Mouse (Mus musculus) stomach, embryonic 16.5 days (tissue): ENCODE measurements around the gene Prkag2. TPM values are rescaled to one million over a fixed set of nuclear protein-coding genes. Genes with fewer than 3 reads are reported as not detected.

Experiments
- ATAC-seq: fragments of 200-750 bp; cut with Nextera tagmentation; 2 replicates; pipeline ENCODE4 v1.8.0; 2017; ENCODE audit warnings: moderate number of reproducible peaks, moderate TSS enrichment; ENCODE audit not compliant: insufficient read depth, low FRiP score
- H3K27ac ChIP-seq: fragments of 300-500 bp; sonication (generic); 2 replicates; pipeline ENCODE4 v1.5.1; 2014; ENCODE audit warnings: low read length
- H3K27me3 ChIP-seq: fragments of 300-500 bp; sonication (generic); 2 replicates; pipeline ENCODE4 v1.6.1; 2014; ENCODE audit warnings: low read length, control low read depth, mixed read lengths; ENCODE audit not compliant: control insufficient read depth, insufficient read depth
- H3K36me3 ChIP-seq: fragments of 300-500 bp; sonication (generic); 2 replicates; pipeline ENCODE4 v1.6.1; 2014; ENCODE audit warnings: low read length; ENCODE audit not compliant: control insufficient read depth, insufficient read depth
- H3K4me1 ChIP-seq: fragments of 300-500 bp; sonication (generic); 2 replicates; pipeline ENCODE4 v1.6.1; 2014; ENCODE audit warnings: low read length, control low read depth, mixed read lengths; ENCODE audit not compliant: control insufficient read depth, insufficient read depth
- H3K4me2 ChIP-seq: fragments of 300-500 bp; sonication (generic); 2 replicates; pipeline ENCODE4 v1.6.1; 2014; ENCODE audit warnings: low read depth, low read length, mixed read lengths
- H3K4me3 ChIP-seq: fragments of 300-500 bp; sonication (generic); replicated peaks from 2 replicates; pipeline ENCODE4 v1.5.1; 2014; ENCODE audit warnings: mild to moderate bottlenecking, low read length
- H3K9ac ChIP-seq: fragments of 300-500 bp; sonication (generic); 2 replicates; pipeline ENCODE4 v1.6.1; 2014; ENCODE audit warnings: low read length
- H3K9me3 ChIP-seq: fragments of 300-500 bp; sonication (generic); replicated peaks from 2 replicates; pipeline ENCODE4 v1.6.1; 2016; ENCODE audit warnings: low read length, control low read depth; ENCODE audit not compliant: control insufficient read depth
- WGBS: fragments of 180-500 bp; shearing (Covaris S2); extraction: QIAGEN DNeasy Blood & Tissue Kit; methylation state at CpG from one replicate; pipeline ENCODE4 v1.1.7; 2014; 5-methylcytosine and 5-hydroxymethylcytosine counted together
- polyA plus RNA-seq: library from polyadenylated mRNA; unstranded; fragments of >200 nt; fragmentation: Nextera tagmentation; extraction: Ambion mirVana; gene quantifications from 2 replicates; pipeline ENCODE4 v1.2.1, GENCODE M21; 2015

Prkag2 gene
- 42.5 and 43.7 TPM in 2 replicates for polyA plus RNA-seq

DNA sequence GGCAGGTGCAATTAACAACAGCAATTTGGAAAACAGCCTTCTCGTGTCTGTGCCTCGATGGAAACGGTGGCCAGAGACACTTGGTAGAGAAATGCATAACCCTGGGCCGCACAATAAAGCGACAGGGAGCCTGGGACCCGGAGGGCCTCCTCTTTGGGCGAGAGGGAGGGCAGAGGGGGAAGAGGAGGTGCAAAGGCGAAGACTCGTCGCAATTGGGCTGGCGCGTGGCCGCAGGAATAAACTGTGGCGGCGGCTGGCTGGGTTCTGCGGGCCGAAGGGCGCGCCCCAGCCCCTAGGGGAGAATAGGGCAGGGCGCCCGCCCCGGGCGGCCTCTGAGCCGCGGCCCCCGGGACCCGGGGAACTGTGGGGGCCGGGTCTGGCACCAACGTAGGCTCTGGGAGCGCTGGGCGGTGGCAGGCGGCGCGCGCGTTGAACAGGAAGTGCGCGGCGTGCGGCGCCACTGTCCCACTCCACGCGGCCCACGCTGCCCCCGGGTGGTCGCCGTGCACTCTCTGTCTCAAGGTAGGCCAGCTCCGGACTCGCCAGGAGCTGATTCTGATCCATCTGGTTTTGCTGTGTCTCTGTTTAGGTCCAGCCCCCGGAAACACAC lies at the start of gene Prkag2:
Gene Prkag2 (minus strand): TSS at position 127 of the 610 bp plus-strand sequence.
- H3K27ac ChIP-seq, result peak within 1 kb of the TSS; percentile 81
- ATAC-seq, result peak; percentile 84
- no peaks in the 10 kb centered on the region for H3K9me3 ChIP-seq
- no peaks in the 10 kb centered on the region for H3K36me3 ChIP-seq
- peak within 1 kb of the TSS; percentile 70 for H3K4me3 ChIP-seq
- WGBS, result 0% methylated on average over 47 of the region's 50 CpGs
- peak within 1 kb of the TSS; percentile 97 for H3K4me2 ChIP-seq
- peak within 1 kb of the TSS; percentile 82 for H3K9ac ChIP-seq
- H3K4me1 ChIP-seq, result peaks cover 6% of the 10 kb centered on the region; the same call in 1 of the 2 replicates
- peaks cover 8% of the 10 kb centered on the region; the same call in 1 of the 2 replicates for H3K27me3 ChIP-seq

DNA sequence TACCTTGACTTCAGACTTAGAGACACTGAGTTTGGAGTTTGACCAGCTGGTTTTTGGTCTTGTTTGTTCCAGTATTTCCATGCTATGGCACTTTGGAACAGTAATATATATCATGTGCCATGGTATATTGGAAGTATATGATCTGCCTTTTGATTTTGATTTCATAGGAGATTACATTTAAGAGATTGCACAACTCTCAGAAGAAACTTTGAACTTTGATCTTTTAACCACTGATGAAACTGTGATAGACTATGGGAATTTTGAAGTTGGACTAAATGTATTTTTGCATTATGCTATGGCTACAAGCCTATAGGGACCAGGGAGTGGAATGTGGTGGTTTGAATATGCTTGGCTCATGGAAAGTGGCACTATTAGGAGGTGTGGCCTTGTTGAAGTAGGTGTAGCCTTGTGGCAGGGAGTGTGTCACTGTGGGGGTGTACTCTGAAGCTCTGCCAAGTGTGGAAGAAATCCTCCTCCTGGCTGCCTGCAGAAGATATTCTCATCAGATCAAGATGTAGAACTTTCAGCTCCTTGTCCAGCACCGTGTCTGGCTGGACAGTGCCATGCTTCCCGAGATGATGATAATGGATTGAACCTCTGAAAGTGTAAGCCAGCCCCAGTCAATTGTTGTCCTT lies 49.0 kb upstream of the Prkag2 start:
- H3K27ac ChIP-seq, result no peak overlapping the region
- H3K9me3 ChIP-seq, result no peaks in the 10 kb centered on the region
- H3K36me3 ChIP-seq, result no peaks in the 10 kb centered on the region
- ATAC-seq, result no peak
- H3K4me2 ChIP-seq, result no peak overlapping the region
- no peak overlapping the region for H3K9ac ChIP-seq
- 66% methylated on average over 2 of the region's 2 CpGs for WGBS
- H3K27me3 ChIP-seq, result no peaks in the 10 kb centered on the region
- H3K4me1 ChIP-seq, result no peaks in the 10 kb centered on the region
- no peak overlapping the region for H3K4me3 ChIP-seq

DNA sequence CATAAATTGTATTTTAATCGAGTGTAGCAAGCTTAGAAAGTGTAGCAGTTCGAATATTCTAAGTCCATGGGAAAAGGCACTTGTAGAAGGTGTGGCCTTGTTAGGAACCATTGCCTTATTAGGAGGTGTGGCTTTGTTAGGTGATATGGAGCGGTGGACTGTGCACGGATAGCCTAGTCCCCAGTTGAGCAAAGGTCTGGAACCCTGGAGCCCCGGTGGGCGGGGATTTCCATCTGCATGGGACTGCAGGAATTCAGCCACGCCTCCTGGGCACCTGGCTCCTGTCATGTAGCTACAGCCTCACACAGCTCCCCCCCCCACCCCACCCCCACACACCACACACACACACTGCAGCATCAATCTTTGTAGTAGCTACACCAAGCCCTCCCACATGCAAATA lies 46.3 kb upstream of the Prkag2 start:
- Histone ChIP-seq H3K4me1 (no peaks in the 10 kb centered on the region), H3K4me3 (no peak overlapping the region), H3K27me3 (no peaks in the 10 kb centered on the region), H3K9ac (no peak overlapping the region), H3K4me2 (no peak overlapping the region), H3K9me3 (no peaks in the 10 kb centered on the region), H3K27ac (no peak overlapping the region), H3K36me3 (no peaks in the 10 kb centered on the region)
- ATAC-seq, result no peak
- 67% methylated on average over 7 of the region's 7 CpGs for WGBS

DNA sequence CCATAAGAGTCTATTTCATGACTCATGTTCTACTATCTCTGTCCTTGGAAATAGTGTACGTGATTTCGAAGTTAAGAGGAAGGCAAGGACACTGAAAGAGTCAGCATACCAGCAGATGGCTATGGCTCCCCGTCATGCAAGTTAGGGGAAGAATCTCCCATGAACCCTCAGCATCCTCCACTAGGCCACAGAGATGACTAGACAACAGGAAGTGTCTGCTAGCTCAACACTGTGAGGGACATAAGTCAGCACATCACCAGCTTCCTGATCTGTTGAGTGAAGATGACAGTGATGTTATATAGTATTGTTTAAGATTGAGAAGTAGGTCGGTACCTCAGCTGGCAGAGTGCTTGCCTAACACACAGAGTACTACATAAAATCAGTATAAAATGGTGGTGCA lies 27.4 kb upstream of the Prkag2 start:
- Histone ChIP-seq H3K9me3 (no peaks in the 10 kb centered on the region), H3K4me2 (no peak overlapping the region), H3K4me3 (no peak overlapping the region), H3K4me1 (no peaks in the 10 kb centered on the region), H3K36me3 (no peaks in the 10 kb centered on the region), H3K9ac (no peak overlapping the region), H3K27me3 (no peaks in the 10 kb centered on the region), H3K27ac (no peak overlapping the region)
- no peak for ATAC-seq
- WGBS, result 83% methylated on average over 4 of the region's 4 CpGs

DNA sequence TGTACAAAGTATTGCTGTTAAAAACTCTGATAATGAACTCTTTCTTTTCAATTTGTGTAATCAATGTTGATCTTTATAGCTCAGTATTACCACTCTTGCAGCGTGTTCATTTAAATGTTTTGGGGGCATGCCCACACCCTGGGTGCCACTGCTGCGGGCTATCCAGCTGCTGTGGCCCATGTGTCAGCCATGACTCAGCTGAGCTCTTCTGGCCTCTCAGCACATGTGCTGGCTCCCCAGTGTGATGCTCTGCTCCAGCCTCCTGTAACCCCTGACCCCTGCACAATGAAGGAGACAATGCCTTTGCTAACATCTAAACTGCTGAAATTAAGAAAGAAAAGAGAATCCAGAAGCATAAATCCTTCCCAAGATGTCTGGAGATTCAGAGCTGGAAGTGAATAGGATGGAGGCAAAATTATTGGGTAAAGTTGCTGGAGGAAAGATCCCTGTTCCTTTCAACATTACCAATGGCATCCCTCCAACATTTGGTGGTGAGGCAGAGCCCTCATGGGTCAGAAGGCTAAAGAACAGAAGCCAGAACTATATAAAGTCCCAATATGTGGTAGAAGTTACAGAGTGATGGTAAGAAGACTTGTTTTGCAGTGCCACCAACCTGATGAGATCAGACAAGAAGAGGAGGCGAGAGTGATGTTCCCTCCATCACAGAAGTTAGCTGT lies 25.6 kb upstream of the Prkag2 start:
- Histone ChIP-seq H3K9ac (no peak overlapping the region), H3K27ac (no peak overlapping the region), H3K4me3 (no peak overlapping the region), H3K36me3 (no peaks in the 10 kb centered on the region), H3K4me1 (no peaks in the 10 kb centered on the region), H3K27me3 (no peaks in the 10 kb centered on the region), H3K4me2 (no peak overlapping the region), H3K9me3 (no peaks in the 10 kb centered on the region)
- WGBS, result 79% methylated on average over 3 of the region's 3 CpGs
- no peak for ATAC-seq

DNA sequence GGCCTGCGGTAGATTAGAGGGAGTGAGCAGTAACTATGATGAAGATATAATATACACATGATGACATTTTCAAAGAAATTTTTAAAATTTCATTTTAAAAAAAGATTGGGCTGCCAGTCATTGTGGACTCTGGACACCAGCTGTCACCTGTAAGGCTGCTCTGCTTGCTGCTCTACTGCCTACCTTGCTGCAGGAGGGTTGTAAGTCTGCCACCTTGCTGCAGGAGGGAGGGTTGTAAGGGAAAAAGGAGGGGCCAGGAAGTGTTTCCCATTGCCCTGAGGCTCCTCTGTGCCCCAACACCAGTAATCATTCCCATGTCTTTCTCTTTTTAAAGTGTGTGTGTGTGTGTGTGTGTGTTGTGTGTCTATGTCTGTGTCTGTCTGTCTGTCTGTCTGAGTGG lies 22.1 kb upstream of the Prkag2 start:
- 91% methylated on average over 1 of the region's 1 CpGs for WGBS

DNA sequence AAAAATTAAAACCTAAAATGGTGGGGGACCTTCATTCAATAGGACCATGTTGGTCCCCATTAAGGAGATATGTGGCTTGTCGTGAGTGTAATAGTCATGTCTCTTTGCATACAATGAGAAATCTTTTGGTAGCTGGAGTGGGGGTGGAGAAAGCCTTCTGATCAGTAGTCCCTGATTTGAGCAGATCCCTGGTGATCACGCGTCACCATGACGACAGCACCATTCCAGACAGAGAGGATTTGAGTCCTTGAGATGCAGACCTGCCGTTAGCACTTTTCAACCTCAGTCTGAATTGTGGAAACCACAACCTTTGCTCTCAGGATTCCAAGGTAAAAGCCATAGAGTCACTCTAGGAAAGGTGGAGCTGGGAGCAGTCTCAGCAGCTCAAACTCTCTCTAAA lies 18.7 kb upstream of the Prkag2 start:
- Histone ChIP-seq H3K27ac (no peak overlapping the region), H3K4me1 (no peaks in the 10 kb centered on the region), H3K9ac (no peak overlapping the region), H3K27me3 (no peaks in the 10 kb centered on the region), H3K36me3 (no peaks in the 10 kb centered on the region), H3K9me3 (no peaks in the 10 kb centered on the region), H3K4me3 (no peak overlapping the region), H3K4me2 (no peak overlapping the region)
- ATAC-seq, result no peak
- 79% methylated on average over 5 of the region's 5 CpGs for WGBS

More for the DNA sequence above, 22.1 kb upstream of the Prkag2 start:
- Histone ChIP-seq H3K4me1 (no peaks in the 10 kb centered on the region), H3K36me3 (no peaks in the 10 kb centered on the region), H3K9ac (no peak overlapping the region), H3K4me2 (no peak overlapping the region), H3K27ac (no peak overlapping the region), H3K4me3 (no peak overlapping the region), H3K27me3 (no peaks in the 10 kb centered on the region), H3K9me3 (no peaks in the 10 kb centered on the region)
- ATAC-seq, result no peak

DNA sequence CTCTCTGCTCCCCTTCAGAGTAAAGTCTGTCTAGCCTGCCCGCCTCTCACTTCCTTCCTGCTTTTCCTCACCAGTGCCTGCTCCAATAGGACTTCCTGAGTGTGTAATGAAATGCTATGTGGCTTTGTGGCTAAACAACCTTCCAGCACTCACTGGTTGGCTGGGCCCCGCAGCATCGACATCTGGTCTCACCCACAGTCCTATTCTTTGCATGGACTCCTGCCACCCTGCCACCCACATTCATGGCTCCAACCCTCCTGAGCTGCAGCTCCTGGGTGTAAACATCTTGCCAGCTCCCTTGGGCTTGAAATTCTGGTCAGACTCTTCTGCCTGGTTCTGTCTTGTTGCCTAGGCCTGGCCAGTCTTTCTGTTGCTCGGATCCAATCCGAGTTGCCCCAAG lies 15.6 kb upstream of the Prkag2 start:
- 73% methylated on average over 5 of the region's 5 CpGs for WGBS
- Histone ChIP-seq H3K27me3 (no peaks in the 10 kb centered on the region), H3K9me3 (no peaks in the 10 kb centered on the region), H3K27ac (no peak overlapping the region), H3K36me3 (no peaks in the 10 kb centered on the region), H3K9ac (no peak overlapping the region), H3K4me2 (no peak overlapping the region), H3K4me1 (no peaks in the 10 kb centered on the region), H3K4me3 (no peak overlapping the region)
- no peak for ATAC-seq

DNA sequence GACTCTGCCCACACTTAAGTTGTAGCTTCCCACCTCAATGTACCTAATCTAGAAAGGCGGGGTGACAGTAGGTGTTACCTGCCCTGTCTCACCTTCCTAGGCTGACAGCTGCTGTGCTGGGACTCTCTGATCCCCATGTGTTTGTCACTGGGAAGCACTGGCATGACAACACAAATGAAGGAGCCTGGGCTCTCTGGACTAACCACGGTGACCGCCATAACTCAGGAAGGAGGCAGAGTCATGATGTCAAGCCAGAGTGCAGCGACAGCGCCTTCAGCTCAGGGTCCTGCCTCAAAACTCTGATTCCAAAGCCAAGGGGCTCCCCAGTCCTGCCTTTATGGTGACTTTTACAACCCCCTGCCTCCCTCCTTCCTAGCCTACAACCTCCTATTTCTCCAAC lies 14.8 kb upstream of the Prkag2 start:
- ATAC-seq, result no peak
- Histone ChIP-seq H3K9me3 (no peaks in the 10 kb centered on the region), H3K4me3 (no peak overlapping the region), H3K4me1 (no peaks in the 10 kb centered on the region), H3K9ac (no peak overlapping the region), H3K4me2 (no peak overlapping the region), H3K27me3 (no peaks in the 10 kb centered on the region), H3K36me3 (no peaks in the 10 kb centered on the region), H3K27ac (no peak overlapping the region)
- 58% methylated on average over 5 of the region's 5 CpGs for WGBS
